Mouse (Mus musculus): ENCODE results near the gene Nr6a1.

DNA sequence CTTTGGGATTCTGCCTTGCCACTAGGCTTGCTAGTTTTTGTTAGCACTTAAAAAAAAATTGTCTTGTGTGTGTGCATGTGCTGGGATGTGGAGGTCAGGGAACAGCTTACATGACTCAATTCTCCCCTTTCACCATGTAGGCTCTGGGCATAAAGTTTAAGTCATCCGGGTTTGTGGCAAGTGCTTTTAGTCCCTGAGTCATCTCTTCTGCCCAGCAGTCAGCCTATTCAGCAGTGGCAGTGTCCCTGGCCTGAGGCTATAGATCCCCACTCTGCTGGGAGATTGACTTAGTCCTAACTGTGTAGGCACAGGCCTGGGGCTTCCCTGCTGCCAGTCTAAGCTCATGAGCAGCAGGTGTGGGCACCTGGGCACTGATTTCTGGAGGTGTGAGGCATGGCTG lies 237.6 kb downstream of the Nr6a1 start:
- TF ChIP-seq CEBPB (IDR thresholded peaks at IDR 0.05; ENCODE audit: low read depth) (no peak), USF1 (IDR thresholded peaks at IDR 0.05; ENCODE audit: low read depth) (no peak), CTCF (IDR thresholded peaks at IDR 0.05; ENCODE audit: control insufficient read depth, insufficient read depth, insufficient read length) (no peak), MYOD1 (IDR thresholded peaks at IDR 0.05; ENCODE audit: control insufficient read depth, insufficient read length, low read depth) (no peak), MAX (IDR thresholded peaks at IDR 0.05) (no peak)
